Mouse (Mus musculus) heart, postnatal 0 days (tissue): ENCODE measurements around the gene Fam129c. TPM values are rescaled to one million over a fixed set of nuclear protein-coding genes. Genes with fewer than 3 reads are reported as not detected.
A peak's percentile ranks its signal among the peaks of the same experiment; 100 is the strongest.

Experiments used
- ATAC-seq: fragments of 200-750 bp; cut with Nextera tagmentation; 2 replicates; pipeline ENCODE4 v1.8.0; 2017; ENCODE audit warnings: low read depth, moderate number of reproducible peaks, moderate library complexity; ENCODE audit not compliant: insufficient read depth
- DNase-seq: peaks from one replicate; pipeline ENCODE4 v3.0.0-alpha.2; 2016; ENCODE audit warnings: low spot score
- H3K27ac ChIP-seq: fragments of 300-500 bp; sonication (generic); 2 replicates; pipeline ENCODE4 v1.5.1; 2014; ENCODE audit warnings: low read depth, mild to moderate bottlenecking
- H3K27me3 ChIP-seq: fragments of 300-500 bp; sonication (generic); 2 replicates; pipeline ENCODE4 v1.6.1; 2014; ENCODE audit warnings: low read length, mixed read lengths; ENCODE audit not compliant: control insufficient read depth, insufficient read depth
- H3K36me3 ChIP-seq: fragments of 300-500 bp; sonication (generic); replicated peaks from 2 replicates; pipeline ENCODE4 v1.6.1; 2014; ENCODE audit warnings: low read length, mixed read lengths; ENCODE audit not compliant: control insufficient read depth, insufficient read depth
- H3K4me1 ChIP-seq: fragments of 300-500 bp; sonication (generic); 2 replicates; pipeline ENCODE4 v1.6.1; 2014; ENCODE audit warnings: antibody characterized with exemption; ENCODE audit not compliant: control insufficient read depth, insufficient read depth
- H3K4me2 ChIP-seq: fragments of 300-500 bp; sonication (generic); 2 replicates; pipeline ENCODE4 v1.6.1; 2014; ENCODE audit warnings: low read depth, mild to moderate bottlenecking, low read length, moderate library complexity
- H3K4me3 ChIP-seq: fragments of 300-500 bp; sonication (generic); 2 replicates; pipeline ENCODE4 v1.5.1; 2014; ENCODE audit warnings: low read depth, low read length
- H3K9ac ChIP-seq: fragments of 300-500 bp; sonication (generic); replicated peaks from 2 replicates; pipeline ENCODE4 v1.6.1; 2014; ENCODE audit warnings: low read depth, low read length, mixed read lengths
- H3K9me3 ChIP-seq: fragments of 300-500 bp; sonication (generic); replicated peaks from 2 replicates; pipeline ENCODE4 v1.6.1; 2016; ENCODE audit warnings: low read length; ENCODE audit not compliant: control insufficient read depth
- CTCF ChIP-seq: IDR thresholded peaks from 2 replicates; pipeline ENCODE4 v1.5.1; 2016; ENCODE audit warnings: antibody characterized with exemption, control low read depth, low read depth
- EP300 ChIP-seq: IDR thresholded peaks from 2 replicates; pipeline ENCODE4 v1.6.1; 2016; ENCODE audit warnings: antibody characterized with exemption, low read depth
- WGBS: fragments of 180-500 bp; shearing (Covaris S2); extraction: QIAGEN DNeasy Blood & Tissue Kit; methylation state at CpG from one replicate; pipeline ENCODE4 v1.1.7; 2014; 5-methylcytosine and 5-hydroxymethylcytosine counted together
- polyA plus RNA-seq: library from polyadenylated mRNA; unstranded; fragments of >200 nt; fragmentation: Nextera tagmentation; extraction: Ambion mirVana; gene quantifications from 2 replicates; pipeline ENCODE4 v1.2.1, GENCODE M21; 2015
- total RNA-seq: library from RNA; depleted of rRNA; stranded (reverse); fragments of >200 nt; gene quantifications from 2 replicates; pipeline ENCODE4 v1.2.3, GENCODE M21; 2014; ENCODE audit warnings: low replicate concordance

The Fam129c gene
- total and polyA plus RNA-seq, 2 experiments from 2014 or later: 0.59 to 12.6 TPM

- H3K4me3 ChIP-seq: peak overlapping the region; percentile 87
- no peak overlapping the region for H3K27ac ChIP-seq
- DNase-seq (no peak), ATAC-seq (no peak)
- no peaks in the 10 kb centered on the region for H3K9me3 ChIP-seq
- H3K36me3 ChIP-seq: peaks cover 27% of the 10 kb centered on the region
- TF ChIP-seq EP300 (no peak), CTCF (no peak)
- no peaks in the 10 kb centered on the region for H3K27me3 ChIP-seq
- H3K9ac ChIP-seq: peak overlapping the region; percentile 82
- peak overlapping the region; percentile 83 for H3K4me2 ChIP-seq
- 39% methylated on average over 5 of the region's 5 CpGs for WGBS
- H3K4me1 ChIP-seq: peaks cover 10% of the 10 kb centered on the region
Measured at GRCm38 (mm10) chr8:71612141-71612540, 14.7 kb downstream of the Fam129c start.

- Histone ChIP-seq H3K27me3 (no peaks in the 10 kb centered on the region), H3K4me2 (no peak overlapping the region), H3K4me3 (no peak overlapping the region), H3K9ac (no peak overlapping the region), H3K9me3 (no peaks in the 10 kb centered on the region), H3K4me1 (peaks cover 10% of the 10 kb centered on the region), H3K27ac (no peak overlapping the region), H3K36me3 (peaks cover 40% of the 10 kb centered on the region)
- ATAC-seq (no peak), DNase-seq (no peak)
- TF ChIP-seq CTCF (no peak), EP300 (no peak)
- 54% methylated on average over 4 of the region's 4 CpGs for WGBS
Measured at GRCm38 (mm10) chr8:71613418-71613817, 16.0 kb downstream of the Fam129c start.

DNA sequence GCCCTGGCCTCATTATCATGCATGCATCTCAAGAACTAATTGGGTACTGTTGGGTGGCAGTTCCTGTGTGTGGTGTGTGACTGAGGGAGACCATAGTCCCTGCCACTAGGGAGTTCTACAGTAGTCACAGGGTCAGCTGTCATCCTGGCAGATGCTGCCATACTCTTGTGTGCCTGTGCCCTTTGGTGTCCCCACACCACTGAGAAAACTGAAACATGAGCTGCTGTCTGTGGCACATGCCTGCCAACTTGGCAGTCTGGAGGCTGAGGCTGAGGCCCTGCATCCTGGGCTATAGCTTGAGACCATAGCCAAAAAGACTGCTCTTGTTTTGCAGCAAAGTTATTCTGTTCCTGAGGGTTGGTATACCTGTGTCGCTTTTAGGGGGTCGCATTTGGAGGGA lies 22.3 kb downstream of the Fam129c start:
- ATAC-seq (no peak), DNase-seq (no peak)
- no peak overlapping the region for H3K9ac ChIP-seq
- 95% methylated on average over 2 of the region's 2 CpGs for WGBS
- H3K9me3 ChIP-seq: peaks cover 20% of the 10 kb centered on the region
- H3K36me3 ChIP-seq: peaks cover 96% of the 10 kb centered on the region
- no peaks in the 10 kb centered on the region for H3K4me1 ChIP-seq
- no peak overlapping the region for H3K4me3 ChIP-seq
- H3K27ac ChIP-seq: no peak overlapping the region
- TF ChIP-seq CTCF (no peak), EP300 (no peak)
- no peak overlapping the region for H3K4me2 ChIP-seq
- H3K27me3 ChIP-seq: no peaks in the 10 kb centered on the region

GRCm38 (mm10) chr8:71625088-71625487 lies 27.6 kb downstream of the Fam129c start:
- no peak overlapping the region for H3K9ac ChIP-seq
- peaks cover 20% of the 10 kb centered on the region for H3K9me3 ChIP-seq
- H3K4me2 ChIP-seq: no peak overlapping the region
- DNase-seq (no peak), ATAC-seq (no peak)
- 83% methylated on average over 1 of the region's 1 CpGs for WGBS
- no peak for TF ChIP-seq EP300
- no peak for TF ChIP-seq CTCF
- H3K27me3 ChIP-seq: peaks cover 7% of the 10 kb centered on the region
- no peak overlapping the region for H3K27ac ChIP-seq
- H3K4me3 ChIP-seq: no peak overlapping the region
- peaks cover 15% of the 10 kb centered on the region for H3K4me1 ChIP-seq
- H3K36me3 ChIP-seq: peaks cover 61% of the 10 kb centered on the region

- H3K27ac ChIP-seq: peak overlapping the region; percentile 88
- no peak for ATAC-seq
Measured at GRCm38 (mm10) chr8:71626753-71627152, 29.3 kb downstream of the Fam129c start.

More at GRCm38 (mm10) chr8:71626753-71627152, 29.3 kb downstream of the Fam129c start:
- peaks cover 16% of the 10 kb centered on the region for H3K27me3 ChIP-seq
- TF ChIP-seq EP300 (no peak), CTCF (no peak)
- no peak overlapping the region for H3K4me2 ChIP-seq
- H3K4me3 ChIP-seq: no peak overlapping the region
- no peak for DNase-seq
- peaks cover 44% of the 10 kb centered on the region for H3K36me3 ChIP-seq
- 86% methylated on average over 9 of the region's 9 CpGs for WGBS
- H3K4me1 ChIP-seq: peaks cover 15% of the 10 kb centered on the region
- H3K9me3 ChIP-seq: peaks cover 20% of the 10 kb centered on the region
- no peak overlapping the region for H3K9ac ChIP-seq
